Mouse (Mus musculus) neural tube, embryonic 15.5 days (tissue): ENCODE results near the gene Dnhd1. TPM values are rescaled to one million over a fixed set of nuclear protein-coding genes. Genes with fewer than 3 reads are reported as not detected.
A peak's percentile ranks its signal among the peaks of the same experiment; 100 is the strongest.
"Not testable (repeated sequence)": the region's sequence is repeated elsewhere in the genome, so short reads cannot be mapped to it uniquely, and the experiment has no call there.

Source experiments
- ATAC-seq: fragments of 200-750 bp; cut with Nextera tagmentation; 2 replicates; pipeline ENCODE4 v1.8.0; 2017; ENCODE audit warnings: mild to moderate bottlenecking, moderate TSS enrichment, moderate library complexity; ENCODE audit not compliant: low FRiP score
- H3K27ac ChIP-seq: fragments of 300-500 bp; sonication (generic); replicated peaks from 2 replicates; pipeline ENCODE4 v1.5.1; 2015; ENCODE audit warnings: mild to moderate bottlenecking, inconsistent platforms
- H3K27me3 ChIP-seq: fragments of 300-500 bp; sonication (generic); replicated peaks from 2 replicates; pipeline ENCODE4 v1.6.1; 2015; ENCODE audit warnings: inconsistent platforms
- H3K36me3 ChIP-seq: fragments of 300-500 bp; sonication (generic); 2 replicates; pipeline ENCODE4 v1.6.1; 2015; ENCODE audit warnings: inconsistent platforms
- H3K4me1 ChIP-seq: fragments of 300-500 bp; sonication (generic); 2 replicates; pipeline ENCODE4 v1.6.1; 2015; ENCODE audit warnings: inconsistent platforms
- H3K4me2 ChIP-seq: fragments of 300-500 bp; sonication (generic); 2 replicates; pipeline ENCODE4 v1.6.1; 2015; ENCODE audit warnings: inconsistent platforms, mild to moderate bottlenecking, moderate library complexity
- H3K4me3 ChIP-seq: fragments of 300-500 bp; sonication (generic); replicated peaks from 2 replicates; pipeline ENCODE4 v1.5.1; 2015; ENCODE audit warnings: mild to moderate bottlenecking, inconsistent platforms
- H3K9ac ChIP-seq: fragments of 300-500 bp; sonication (generic); replicated peaks from 2 replicates; pipeline ENCODE4 v1.6.1; 2015; ENCODE audit warnings: mild to moderate bottlenecking, inconsistent platforms
- H3K9me3 ChIP-seq: fragments of 300-500 bp; sonication (generic); replicated peaks from 2 replicates; pipeline ENCODE4 v1.6.1; 2016; ENCODE audit warnings: inconsistent platforms
- WGBS: fragments of 180-500 bp; shearing (Covaris S2); methylation state at CpG from one replicate; pipeline ENCODE4 v1.1.7; 2015; ENCODE audit warnings: mixed read lengths; 5-methylcytosine and 5-hydroxymethylcytosine counted together
- polyA plus RNA-seq: library from polyadenylated mRNA; unstranded; fragments of >200 nt; fragmentation: Nextera tagmentation; extraction: Ambion mirVana; gene quantifications from 2 replicates; pipeline ENCODE4 v1.2.1, GENCODE M21; 2015

Gene Dnhd1
- polyA plus RNA-seq, 1 experiment from 2014 or later: 1.3 TPM

DNA sequence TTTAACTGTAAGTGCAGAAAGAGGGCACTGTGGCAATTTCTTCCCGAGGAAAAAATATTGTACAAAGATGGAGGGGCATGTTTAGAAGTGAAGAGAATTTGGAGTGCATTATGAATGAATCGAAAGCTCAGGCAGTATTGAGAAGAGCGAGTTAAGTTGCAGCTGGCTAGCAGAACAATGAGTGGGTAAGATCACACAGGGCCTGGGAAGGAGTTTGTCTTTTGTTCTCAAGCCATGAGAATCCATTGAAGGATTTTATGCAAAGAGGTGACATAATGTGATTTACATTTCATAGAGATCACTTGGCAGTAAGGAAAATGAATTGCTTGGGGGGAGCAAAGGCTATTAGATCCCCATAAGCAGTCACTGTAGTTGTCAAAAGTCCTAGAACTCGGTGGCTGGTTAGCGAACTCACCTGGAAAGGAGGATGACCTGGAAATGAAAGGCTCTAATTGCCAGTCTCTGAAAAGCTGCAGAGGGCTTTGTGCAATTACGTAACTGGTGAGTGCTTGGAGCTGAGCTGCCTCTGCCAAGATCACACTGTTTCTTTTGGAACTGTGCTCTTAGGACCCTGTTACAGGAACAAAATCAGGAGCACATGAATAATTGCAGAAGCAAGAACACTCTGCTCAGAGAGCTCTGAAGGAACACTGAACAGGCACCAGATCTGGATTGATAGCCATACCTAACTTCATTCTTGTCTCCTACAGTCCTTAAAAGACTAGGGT, 78.2 kb downstream of the Dnhd1 start:
- WGBS: 55% methylated on average over 6 of the region's 6 CpGs
- H3K27ac ChIP-seq: no peak overlapping the region
- no peak for ATAC-seq
- H3K4me1 ChIP-seq: peaks cover 3% of the 10 kb centered on the region; the same call in 1 of the 2 replicates
- H3K4me2 ChIP-seq: no peak overlapping the region
- H3K9me3 ChIP-seq: no peaks in the 10 kb centered on the region
- H3K27me3 ChIP-seq: no peaks in the 10 kb centered on the region
- H3K4me3 ChIP-seq: no peak overlapping the region
- H3K36me3 ChIP-seq: peaks cover 47% of the 10 kb centered on the region
- H3K9ac ChIP-seq: no peak overlapping the region

- no peak overlapping the region for H3K27ac ChIP-seq
- H3K9ac ChIP-seq: no peak overlapping the region
- WGBS: 96% methylated on average over 11 of the region's 11 CpGs
- no peaks in the 10 kb centered on the region for H3K27me3 ChIP-seq
- H3K4me3 ChIP-seq: no peak overlapping the region
- H3K4me1 ChIP-seq: peaks cover 28% of the 10 kb centered on the region
- H3K36me3 ChIP-seq: peaks cover 54% of the 10 kb centered on the region
- no peaks in the 10 kb centered on the region for H3K9me3 ChIP-seq
- H3K4me2 ChIP-seq: no peak overlapping the region
- no peak for ATAC-seq
These were observed 83.2 kb downstream of the Dnhd1 start for GRCm38 (mm10) chr7:105733836-105734235.

GRCm38 (mm10) chr7:105734826-105735225, 84.2 kb downstream of the Dnhd1 start:
- peaks cover 33% of the 10 kb centered on the region for H3K4me1 ChIP-seq
- WGBS: 90% methylated on average over 8 of the region's 8 CpGs
- no peaks in the 10 kb centered on the region for H3K9me3 ChIP-seq
- ATAC-seq: no peak
- peak overlapping the region; percentile 23; the same call in 1 of the 2 replicates for H3K9ac ChIP-seq
- H3K27ac ChIP-seq: no peak overlapping the region
- no peak overlapping the region for H3K4me3 ChIP-seq
- no peaks in the 10 kb centered on the region for H3K27me3 ChIP-seq
- H3K36me3 ChIP-seq: peaks cover 44% of the 10 kb centered on the region
- no peak overlapping the region for H3K4me2 ChIP-seq

- H3K4me2 ChIP-seq: peak overlapping the region; percentile 89
- ATAC-seq, H3K27me3 ChIP-seq, H3K9me3 ChIP-seq: not testable (repeated sequence)
- 61% methylated on average over 4 of the region's 4 CpGs for WGBS
- peak overlapping the region; percentile 86 for H3K4me3 ChIP-seq
- peaks cover 45% of the 10 kb centered on the region for H3K36me3 ChIP-seq
- H3K4me1 ChIP-seq: peaks cover 37% of the 10 kb centered on the region
- peak overlapping the region; percentile 91 for H3K9ac ChIP-seq
- H3K27ac ChIP-seq: peak overlapping the region; percentile 86; the same call in 1 of the 2 replicates
These were observed 84.8 kb downstream of the Dnhd1 start for GRCm38 (mm10) chr7:105735464-105735863.

- Histone ChIP-seq H3K9me3 (no peaks in the 10 kb centered on the region), H3K27me3 (no peaks in the 10 kb centered on the region), H3K36me3 (peaks cover 45% of the 10 kb centered on the region), H3K4me1 (peaks cover 37% of the 10 kb centered on the region), H3K4me2 (peak within 1 kb of the TSS; percentile 89), H3K9ac (peak within 1 kb of the TSS; percentile 91), H3K4me3 (peak within 1 kb of the TSS; percentile 86), H3K27ac (peak within 1 kb of the TSS; percentile 86)
- ATAC-seq: peak; percentile 94
- 1% methylated on average over 37 of the region's 62 CpGs for WGBS
These were observed 85.8 kb downstream of the Dnhd1 start, which contains the start of gene Ilk for GRCm38 (mm10) chr7:105736264-105736901. Ilk (plus strand) TSS chr7:105736592.

- Histone ChIP-seq H3K27me3 (no peaks in the 10 kb centered on the region), H3K36me3 (peaks cover 45% of the 10 kb centered on the region)
- peak; percentile 33; the same call in 1 of the 2 replicates for ATAC-seq
These were observed 86.4 kb downstream of the Dnhd1 start, which contains the start of gene Rrp8 for GRCm38 (mm10) chr7:105736911-105737521. Rrp8 (minus strand) TSS chr7:105737385.

GRCm38 (mm10) chr7:105737648-105738047, 87.0 kb downstream of the Dnhd1 start:
- ATAC-seq: no peak
- peak overlapping the region; percentile 91; the same call in 1 of the 2 replicates for H3K9ac ChIP-seq
- WGBS: 33% methylated on average over 3 of the region's 3 CpGs
- no peaks in the 10 kb centered on the region for H3K9me3 ChIP-seq
- no peaks in the 10 kb centered on the region for H3K27me3 ChIP-seq
- 0 out of 2 replicates have a peak overlapping the region, but pooled peaks have one; percentile 86 for H3K27ac ChIP-seq
- H3K4me3 ChIP-seq: peak overlapping the region; percentile 86
- peaks cover 45% of the 10 kb centered on the region for H3K36me3 ChIP-seq
- peaks cover 37% of the 10 kb centered on the region for H3K4me1 ChIP-seq
- peak overlapping the region; percentile 89 for H3K4me2 ChIP-seq

More at GRCm38 (mm10) chr7:105736911-105737521, 86.4 kb downstream of the Dnhd1 start, which contains the start of gene Rrp8:
- H3K9ac ChIP-seq: peak within 1 kb of the TSS; percentile 91
- H3K9me3 ChIP-seq: no peaks in the 10 kb centered on the region
- H3K4me2 ChIP-seq: peak within 1 kb of the TSS; percentile 89
- peak within 1 kb of the TSS; percentile 86 for H3K4me3 ChIP-seq
- under 1% methylated on average over 30 of the region's 30 CpGs for WGBS
- H3K27ac ChIP-seq: peak within 1 kb of the TSS; percentile 86
- peaks cover 37% of the 10 kb centered on the region for H3K4me1 ChIP-seq

- Histone ChIP-seq H3K4me1 (peaks cover 43% of the 10 kb centered on the region), H3K4me2 (peak overlapping the region; percentile 89), H3K27me3 (no peaks in the 10 kb centered on the region), H3K9me3 (no peaks in the 10 kb centered on the region), H3K27ac (no peak overlapping the region; the same call in none of the 2 replicates), H3K4me3 (0 out of 2 replicates have a peak overlapping the region, but pooled peaks have one; percentile 1), H3K36me3 (peaks cover 41% of the 10 kb centered on the region), H3K9ac (no peak overlapping the region)
- no peak for ATAC-seq
- WGBS: 89% methylated on average over 2 of the region's 2 CpGs
These were observed 87.7 kb downstream of the Dnhd1 start for GRCm38 (mm10) chr7:105738286-105738685.

- no peak overlapping the region; the same call in 1 of the 2 replicates for H3K27ac ChIP-seq
- no peaks in the 10 kb centered on the region for H3K27me3 ChIP-seq
- H3K4me1 ChIP-seq: peaks cover 48% of the 10 kb centered on the region
- H3K9me3 ChIP-seq: no peaks in the 10 kb centered on the region
- no peak for ATAC-seq
- peaks cover 35% of the 10 kb centered on the region for H3K36me3 ChIP-seq
- H3K9ac ChIP-seq: no peak overlapping the region
- 0 out of 2 replicates have a peak overlapping the region, but pooled peaks have one; percentile 1 for H3K4me3 ChIP-seq
- WGBS: 32% methylated on average over 3 of the region's 3 CpGs
- H3K4me2 ChIP-seq: peak overlapping the region; percentile 89; the same call in 1 of the 2 replicates
These were observed 88.3 kb downstream of the Dnhd1 start for GRCm38 (mm10) chr7:105738948-105739347.

DNA sequence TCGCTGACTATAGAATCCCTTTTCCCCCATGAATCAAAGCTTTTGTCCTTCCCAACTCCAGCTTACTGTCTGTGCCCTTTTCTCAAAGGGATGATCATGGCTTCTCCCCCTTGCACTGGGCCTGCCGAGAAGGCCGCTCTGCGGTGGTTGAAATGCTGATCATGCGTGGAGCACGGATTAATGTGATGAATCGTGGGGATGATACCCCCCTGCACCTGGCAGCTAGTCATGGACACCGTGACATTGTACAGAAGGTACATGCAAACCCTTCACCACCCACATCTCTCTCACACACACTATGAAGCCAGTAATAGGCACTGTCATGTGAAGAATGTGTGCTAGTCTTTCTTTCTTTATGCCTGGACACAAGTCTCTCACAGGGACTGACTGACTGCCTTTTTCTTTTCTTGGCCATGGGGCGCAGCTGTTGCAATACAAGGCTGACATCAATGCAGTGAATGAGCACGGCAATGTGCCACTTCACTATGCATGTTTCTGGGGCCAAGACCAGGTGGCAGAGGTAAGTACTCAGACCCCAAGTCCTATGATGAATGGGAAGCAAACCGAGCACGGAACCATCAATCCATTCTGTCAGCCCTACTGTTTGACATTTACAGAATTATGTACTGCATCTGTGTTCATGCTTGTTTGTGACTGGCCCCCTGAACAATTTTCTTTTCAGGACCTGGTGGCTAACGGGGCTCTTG, 89.6 kb downstream of the Dnhd1 start:
- WGBS: 81% methylated on average over 13 of the region's 13 CpGs
- no peak for ATAC-seq

GRCm38 (mm10) chr7:105740851-105741250, 90.2 kb downstream of the Dnhd1 start:
- Histone ChIP-seq H3K9ac (no peak overlapping the region), H3K9me3 (no peaks in the 10 kb centered on the region)
- 84% methylated on average over 6 of the region's 6 CpGs for WGBS

More for the DNA sequence above, 89.6 kb downstream of the Dnhd1 start:
- Histone ChIP-seq H3K9me3 (no peaks in the 10 kb centered on the region), H3K27ac (no peak overlapping the region), H3K4me2 (no peak overlapping the region), H3K27me3 (no peaks in the 10 kb centered on the region), H3K9ac (no peak overlapping the region), H3K4me1 (peaks cover 44% of the 10 kb centered on the region), H3K4me3 (no peak overlapping the region), H3K36me3 (peaks cover 29% of the 10 kb centered on the region)

More at GRCm38 (mm10) chr7:105740851-105741250, 90.2 kb downstream of the Dnhd1 start:
- peaks cover 38% of the 10 kb centered on the region for H3K4me1 ChIP-seq
- H3K27me3 ChIP-seq: no peaks in the 10 kb centered on the region
- peaks cover 29% of the 10 kb centered on the region for H3K36me3 ChIP-seq
- no peak overlapping the region for H3K4me3 ChIP-seq
- no peak overlapping the region for H3K27ac ChIP-seq
- no peak overlapping the region for H3K4me2 ChIP-seq
- no peak for ATAC-seq
